Mouse (Mus musculus) bone marrow, adult 2 months (tissue): ENCODE data around the gene Lmbrd2. TPM values are rescaled to one million over a fixed set of nuclear protein-coding genes. Genes with fewer than 3 reads are reported as not detected.
A peak's percentile ranks its signal among the peaks of the same experiment; 100 is the strongest.

Experiments used
- H3K27ac ChIP-seq: fragments of 200-500 bp; 2 replicates; pipeline ENCODE4 v1.5.1; 2012; ENCODE audit warnings: low read depth, mild to moderate bottlenecking, control low read depth, inconsistent platforms, low read length; ENCODE audit not compliant: control insufficient read depth, poor library complexity, insufficient read depth
- H3K4me1 ChIP-seq: fragments of 200-500 bp; 2 replicates; pipeline ENCODE4 v1.6.1; 2011; ENCODE audit warnings: low read length; ENCODE audit not compliant: control insufficient read depth, insufficient read depth
- H3K4me3 ChIP-seq: fragments of 200-500 bp; replicated peaks from 2 replicates; pipeline ENCODE3; 2011; ENCODE audit warnings: mild to moderate bottlenecking, low read depth, low read length, control low read depth; ENCODE audit not compliant: control insufficient read depth
- CTCF ChIP-seq: fragments of 200-500 bp; IDR thresholded peaks from 2 replicates; pipeline ENCODE4 v1.5.1; 2011; ENCODE audit warnings: low read length, control low read depth; ENCODE audit not compliant: control insufficient read depth, insufficient read depth
- POLR2A ChIP-seq: fragments of 200-500 bp; IDR thresholded peaks from 2 replicates; pipeline ENCODE4 v1.6.1; 2011; ENCODE audit warnings: low read depth, mild to moderate bottlenecking, control low read depth, low read length, borderline replicate concordance; ENCODE audit not compliant: control insufficient read depth
- WGBS: fragments of 180-500 bp; shearing (Covaris S2); methylation state at CpG from one replicate; pipeline ENCODE4 v1.1.7; 2018; 5-methylcytosine and 5-hydroxymethylcytosine counted together
- polyA plus RNA-seq: library from polyadenylated mRNA; stranded (reverse); fragments of >200 nt; gene quantifications from 2 replicates; pipeline ENCODE4 v1.2.4, GENCODE M21; 2011; ENCODE audit warnings: low replicate concordance; ENCODE audit not compliant: missing spikeins, insufficient read depth, insufficient read length

The Lmbrd2 gene
- polyA plus RNA-seq, 1 experiment, result 5.1 TPM

- Histone ChIP-seq H3K4me3 (no peak overlapping the region), H3K4me1 (no peaks in the 10 kb centered on the region), H3K27ac (no peak overlapping the region)
- WGBS, result 91% methylated on average over 3 of the region's 3 CpGs
- no peak for TF ChIP-seq POLR2A
- no peak for TF ChIP-seq CTCF
Observed at GRCm38 (mm10) chr15:9111648-9112047, 28.7 kb upstream of the Lmbrd2 start.

GRCm38 (mm10) chr15:9113556-9113955 is 26.8 kb upstream of the Lmbrd2 start:
- Histone ChIP-seq H3K4me3 (no peak overlapping the region), H3K27ac (no peak overlapping the region), H3K4me1 (no peaks in the 10 kb centered on the region)
- 84% methylated on average over 9 of the region's 9 CpGs for WGBS
- TF ChIP-seq POLR2A (no peak), CTCF (no peak)

GRCm38 (mm10) chr15:9114131-9114530 is 26.2 kb upstream of the Lmbrd2 start:
- Histone ChIP-seq H3K4me1 (no peaks in the 10 kb centered on the region), H3K27ac (no peak overlapping the region), H3K4me3 (no peak overlapping the region)
- whole genome bisulfite sequencing, result 90% methylated on average over 4 of the region's 4 CpGs
- no peak for TF ChIP-seq POLR2A
- TF ChIP-seq CTCF, result no peak

- TF ChIP-seq CTCF, result no peak
- no peak for TF ChIP-seq POLR2A
- WGBS, result 87% methylated on average over 5 of the region's 5 CpGs
- H3K4me3 ChIP-seq, result no peak overlapping the region
- H3K27ac ChIP-seq, result no peak overlapping the region
- no peaks in the 10 kb centered on the region for H3K4me1 ChIP-seq
Observed at GRCm38 (mm10) chr15:9114599-9114998, 25.8 kb upstream of the Lmbrd2 start.

- no peaks in the 10 kb centered on the region for H3K4me1 ChIP-seq
- TF ChIP-seq CTCF (no peak), POLR2A (no peak)
- H3K27ac ChIP-seq, result no peak overlapping the region
- no peak overlapping the region for H3K4me3 ChIP-seq
- 87% methylated on average over 4 of the region's 4 CpGs for WGBS
Observed at GRCm38 (mm10) chr15:9118852-9119251, 21.5 kb upstream of the Lmbrd2 start.

GRCm38 (mm10) chr15:9120081-9120480 is 20.3 kb upstream of the Lmbrd2 start:
- peak; percentile 98 for TF ChIP-seq CTCF
- no peak for TF ChIP-seq POLR2A

GRCm38 (mm10) chr15:9122989-9123388 is 17.4 kb upstream of the Lmbrd2 start:
- TF ChIP-seq CTCF (no peak), POLR2A (no peak)
- 45% methylated on average over 4 of the region's 4 CpGs for WGBS
- Histone ChIP-seq H3K4me1 (no peaks in the 10 kb centered on the region), H3K27ac (no peak overlapping the region), H3K4me3 (no peak overlapping the region)

More at GRCm38 (mm10) chr15:9120081-9120480, 20.3 kb upstream of the Lmbrd2 start:
- Histone ChIP-seq H3K27ac (no peak overlapping the region), H3K4me3 (no peak overlapping the region), H3K4me1 (no peaks in the 10 kb centered on the region)
- WGBS, result 90% methylated on average over 2 of the region's 2 CpGs

- no peak overlapping the region for H3K4me3 ChIP-seq
- 92% methylated on average over 21 of the region's 21 CpGs for WGBS
- H3K27ac ChIP-seq, result no peak overlapping the region
- H3K4me1 ChIP-seq, result no peaks in the 10 kb centered on the region
- TF ChIP-seq CTCF (no peak), POLR2A (no peak)
Observed at GRCm38 (mm10) chr15:9124856-9125255, 15.5 kb upstream of the Lmbrd2 start.
